Mouse (Mus musculus) lung, adult 18-20 months (tissue): ENCODE data around the gene Zfp768.

Experiments used
- DNase-seq, 2 experiments: peaks; one replicate each; pipeline ENCODE4 v3.0.0; 2022; ENCODE audit warnings: mixed read lengths in 2 of 2

The Zfp768 gene

GRCm38 (mm10) chr7:127357871-127358270 lies 12.5 kb upstream of the Zfp768 start:
- no peak for DNase-seq

GRCm38 (mm10) chr7:127355796-127356195 lies 10.4 kb upstream of the Zfp768 start:
- DNase-seq: no peak

GRCm38 (mm10) chr7:127351230-127352004 lies 6.0 kb upstream of the Zfp768 start:
- no peak for DNase-seq

GRCm38 (mm10) chr7:127346676-127347075 lies 1.3 kb upstream of the Zfp768 start:
- DNase-seq: peak; percentile 85 to 91

- peak; percentile 59 to 61 for DNase-seq
Observed at GRCm38 (mm10) chr7:127345092-127345491, 297 bp downstream of the Zfp768 start.

GRCm38 (mm10) chr7:127344371-127344770 lies 1.0 kb downstream of the Zfp768 start:
- DNase-seq: no peak

- DNase-seq: peak in 1 of 2 experiments; percentile 21
Observed at GRCm38 (mm10) chr7:127343351-127344019, 1.9 kb downstream of the Zfp768 start.

- no peak for DNase-seq
Observed at GRCm38 (mm10) chr7:127342888-127343287, 2.5 kb downstream of the Zfp768 start.

- DNase-seq: no peak
Observed at GRCm38 (mm10) chr7:127342332-127342731, 3.1 kb downstream of the Zfp768 start.

GRCm38 (mm10) chr7:127341861-127342260 lies 3.5 kb downstream of the Zfp768 start:
- peak; percentile 47 to 56 for DNase-seq

- DNase-seq: no peak
Observed at GRCm38 (mm10) chr7:127341356-127341755, 4.0 kb downstream of the Zfp768 start.

- DNase-seq: no peak
Observed at GRCm38 (mm10) chr7:127337636-127338035, 7.8 kb downstream of the Zfp768 start.

GRCm38 (mm10) chr7:127335604-127336003 lies 9.8 kb downstream of the Zfp768 start:
- no peak for DNase-seq

- no peak for DNase-seq
Observed at GRCm38 (mm10) chr7:127333240-127333639, 12.1 kb downstream of the Zfp768 start.

- DNase-seq: peak in 1 of 2 experiments; percentile 38
Observed at GRCm38 (mm10) chr7:127326685-127327084, 18.7 kb downstream of the Zfp768 start.

- no peak for DNase-seq
Observed at GRCm38 (mm10) chr7:127325550-127325949, 19.8 kb downstream of the Zfp768 start.

- DNase-seq: no peak
Observed at GRCm38 (mm10) chr7:127324944-127325343, 20.4 kb downstream of the Zfp768 start.

- DNase-seq: no peak
Observed at GRCm38 (mm10) chr7:127322085-127322484, 23.3 kb downstream of the Zfp768 start.

GRCm38 (mm10) chr7:127321106-127321505 lies 24.3 kb downstream of the Zfp768 start:
- no peak for DNase-seq

GRCm38 (mm10) chr7:127313912-127314311 lies 31.5 kb downstream of the Zfp768 start:
- DNase-seq: no peak

GRCm38 (mm10) chr7:127309951-127310350 lies 35.4 kb downstream of the Zfp768 start:
- DNase-seq: no peak

- peak in 1 of 2 experiments; percentile 47 for DNase-seq
Observed at GRCm38 (mm10) chr7:127308887-127309286, 36.5 kb downstream of the Zfp768 start.

GRCm38 (mm10) chr7:127308431-127308830 lies 37.0 kb downstream of the Zfp768 start:
- no peak for DNase-seq

- no peak for DNase-seq
Observed at GRCm38 (mm10) chr7:127297586-127298193, 47.7 kb downstream of the Zfp768 start.
